Mouse (Mus musculus) heart, postnatal 0 days (tissue): ENCODE measurements at regions not wholly inside any gene's neighbourhood (a gene's known extent, or its start where the extent isn't known, plus 50 kb on each side); places are given as distances from the start of the nearest gene placed in this dataset.

Experiments
- CTCF ChIP-seq: IDR thresholded peaks from 2 replicates; pipeline ENCODE4 v1.5.1; 2016; ENCODE audit warnings: antibody characterized with exemption, control low read depth, low read depth
- EP300 ChIP-seq: IDR thresholded peaks from 2 replicates; pipeline ENCODE4 v1.6.1; 2016; ENCODE audit warnings: antibody characterized with exemption, low read depth

- TF ChIP-seq CTCF, result no peak
- TF ChIP-seq EP300, result no peak
Measured at GRCm38 (mm10) chr1:168964467-168964904, 532.4 kb upstream of the Pbx1 start.
